Mouse (Mus musculus) MEL (cell line): ENCODE data around the gene Tmed8. TPM values are rescaled to one million over a fixed set of nuclear protein-coding genes. Genes with fewer than 3 reads are reported as not detected.

ENCODE experiments used
- DNase-seq: peaks from one replicate; pipeline ENCODE4 v3.0.0; 2011; ENCODE audit warnings: low read depth, low spot score
- H3K27ac ChIP-seq: 2 replicates; pipeline ENCODE4 v1.5.1; 2012; ENCODE audit warnings: low read depth, mild to moderate bottlenecking, control low read depth, low read length, moderate library complexity; ENCODE audit not compliant: control insufficient read depth
- H3K27me3 ChIP-seq, 2 experiments: fragments of 150-350 bp in 1 of 2; sonication (generic) in 1 of 2; 2 replicates each; pipeline ENCODE4 v1.6.1; 2012; ENCODE audit warnings: low read length in 2 of 2, mild to moderate bottlenecking in 2 of 2, improper control_type of control experiment in 1 of 2, moderate library complexity in 1 of 2; ENCODE audit not compliant: insufficient read depth in 2 of 2, control insufficient read depth in 1 of 2
- H3K36me3 ChIP-seq, 2 experiments: 2 replicates each; pipeline ENCODE4 v1.6.1; 2012 to 2014; ENCODE audit warnings: low read length in 2 of 2, improper control_type of control experiment in 1 of 2, inconsistent platforms in 1 of 2, mild to moderate bottlenecking in 1 of 2; ENCODE audit not compliant: insufficient read depth in 2 of 2, control insufficient read depth in 1 of 2
- H3K4me1 ChIP-seq, 2 experiments: fragments of 150-350 bp in 1 of 2; sonication (generic) in 1 of 2; 2 replicates each; pipeline ENCODE4 v1.6.1; 2012; ENCODE audit warnings: low read length in 2 of 2, improper control_type of control experiment in 1 of 2, mild to moderate bottlenecking in 1 of 2; ENCODE audit not compliant: insufficient read depth in 2 of 2, control insufficient read depth in 1 of 2
- H3K4me3 ChIP-seq, 2 experiments: fragments of 150-350 bp in 1 of 2; sonication (generic) in 1 of 2; 2 replicates each; pipeline ENCODE4 v1.5.1; 2012; ENCODE audit warnings: low read depth in 2 of 2, low read length in 2 of 2, mild to moderate bottlenecking in 2 of 2, moderate library complexity in 2 of 2, control low read depth in 1 of 2, improper control_type of control experiment in 1 of 2; ENCODE audit not compliant: control insufficient read depth in 1 of 2, insufficient read depth in 1 of 2
- H3K79me2 ChIP-seq: 2 replicates; pipeline ENCODE4 v1.6.1; 2012; ENCODE audit warnings: mild to moderate bottlenecking, low read length, moderate library complexity; ENCODE audit not compliant: control insufficient read depth, poor library complexity, insufficient read depth
- H3K9ac ChIP-seq: 2 replicates; pipeline ENCODE4 v1.6.1; 2012; ENCODE audit warnings: low read depth, mild to moderate bottlenecking, control low read depth, low read length, moderate library complexity; ENCODE audit not compliant: control insufficient read depth, poor library complexity, severe bottlenecking
- H3K9me3 ChIP-seq: fragments of 150-350 bp; sonication (generic); replicated peaks from 2 replicates; pipeline ENCODE4 v1.6.1; 2012; ENCODE audit warnings: mild to moderate bottlenecking, low read length, improper control_type of control experiment, moderate library complexity; ENCODE audit not compliant: insufficient read depth
- BHLHE40 ChIP-seq: IDR thresholded peaks from 2 replicates; pipeline ENCODE4 v1.6.1; 2012; ENCODE audit warnings: low read depth, mild to moderate bottlenecking, inconsistent platforms, low read length, improper control_type of control experiment, borderline replicate concordance
- CTCF ChIP-seq, 3 experiments: IDR thresholded peaks in 2 of 3; conservative IDR thresholded peaks in 1 of 3; 2 replicates each; pipeline ENCODE4 v1.5.1; 2011 to 2012; ENCODE audit warnings: low read length in 3 of 3, low read depth in 2 of 3, mild to moderate bottlenecking in 2 of 3, improper control_type of control experiment in 1 of 3, inconsistent platforms in 1 of 3, mixed read lengths in 1 of 3, moderate library complexity in 1 of 3; ENCODE audit not compliant: control insufficient read depth in 1 of 3, insufficient read depth in 1 of 3, poor library complexity in 1 of 3, severe bottlenecking in 1 of 3
- E2F4 ChIP-seq: IDR thresholded peaks from 2 replicates; pipeline ENCODE4 v1.6.1; 2011; ENCODE audit warnings: low read depth, low read length, improper control_type of control experiment, borderline replicate concordance
- ELF1 ChIP-seq: IDR thresholded peaks from 2 replicates; pipeline ENCODE4 v1.6.1; 2014; ENCODE audit warnings: low read depth, mild to moderate bottlenecking, inconsistent platforms, low read length, improper control_type of control experiment, moderate library complexity
- EP300 ChIP-seq, 2 experiments: IDR thresholded peaks; 2 replicates each; pipeline ENCODE4 v1.6.1; 2011; ENCODE audit warnings: improper control_type of control experiment in 2 of 2, low read length in 2 of 2, low read depth in 1 of 2, mild to moderate bottlenecking in 1 of 2
- GABPA ChIP-seq: IDR thresholded peaks from 2 replicates; pipeline ENCODE4 v1.6.1; 2012; ENCODE audit warnings: low read depth, mild to moderate bottlenecking, inconsistent platforms, low read length, improper control_type of control experiment, moderate library complexity
- JUND ChIP-seq: IDR thresholded peaks from 2 replicates; pipeline ENCODE4 v1.6.1; 2011; ENCODE audit warnings: low read depth, mild to moderate bottlenecking, improper control_type of control experiment, low read length
- MAFK ChIP-seq: IDR thresholded peaks from 2 replicates; pipeline ENCODE4 v1.6.1; 2011; ENCODE audit warnings: low read depth, mild to moderate bottlenecking, low read length, improper control_type of control experiment, borderline replicate concordance
- MAX ChIP-seq: IDR thresholded peaks from 2 replicates; pipeline ENCODE4 v1.6.1; 2011; ENCODE audit warnings: low read length, improper control_type of control experiment
- MYB ChIP-seq: IDR thresholded peaks from 2 replicates; pipeline ENCODE4 v1.6.1; 2011; ENCODE audit warnings: mild to moderate bottlenecking, low read depth, low read length, improper control_type of control experiment
- NRF1 ChIP-seq: IDR thresholded peaks from 2 replicates; pipeline ENCODE4 v1.6.1; 2014; ENCODE audit warnings: low read depth, mild to moderate bottlenecking, inconsistent platforms, low read length, improper control_type of control experiment, moderate library complexity; ENCODE audit not compliant: poor library complexity, insufficient read depth, severe bottlenecking
- POLR2A ChIP-seq, 2 experiments: IDR thresholded peaks; 2 replicates each; pipeline ENCODE4 v1.6.1; 2011 to 2012; ENCODE audit warnings: low read length in 2 of 2, mild to moderate bottlenecking in 2 of 2, control low read depth in 1 of 2, improper control_type of control experiment in 1 of 2, low read depth in 1 of 2, moderate library complexity in 1 of 2; ENCODE audit not compliant: control insufficient read depth in 1 of 2, insufficient read depth in 1 of 2, poor library complexity in 1 of 2
- POLR2AphosphoS2 ChIP-seq: IDR thresholded peaks from 2 replicates; pipeline ENCODE4 v1.6.1; 2011; ENCODE audit warnings: low read length, improper control_type of control experiment
- POLR2AphosphoS5 ChIP-seq: IDR thresholded peaks from 2 replicates; pipeline ENCODE4 v1.6.1; 2012; ENCODE audit warnings: low read depth, borderline replicate concordance, mild to moderate bottlenecking, inconsistent platforms, low read length, moderate library complexity, mixed read lengths
- TBP ChIP-seq: IDR thresholded peaks from 2 replicates; pipeline ENCODE4 v1.8.0; 2011; ENCODE audit warnings: low read depth, low read length, improper control_type of control experiment
- UBTF ChIP-seq: IDR thresholded peaks from 2 replicates; pipeline ENCODE4 v1.6.1; 2012; ENCODE audit warnings: low read depth, mild to moderate bottlenecking, inconsistent platforms, low read length, improper control_type of control experiment, moderate library complexity, borderline replicate concordance; ENCODE audit not compliant: insufficient read depth
- ZC3H11A ChIP-seq: IDR thresholded peaks from 2 replicates; pipeline ENCODE4 v1.6.1; 2012; ENCODE audit warnings: low read depth, mild to moderate bottlenecking, inconsistent platforms, low read length, improper control_type of control experiment
- ZKSCAN1 ChIP-seq: IDR thresholded peaks from 2 replicates; pipeline ENCODE4 v1.6.1; 2012; ENCODE audit warnings: low read depth, mild to moderate bottlenecking, inconsistent platforms, low read length, improper control_type of control experiment, moderate library complexity
- ZMIZ1 ChIP-seq: IDR thresholded peaks from 2 replicates; pipeline ENCODE4 v1.6.1; 2012; ENCODE audit warnings: low read depth, mild to moderate bottlenecking, inconsistent platforms, low read length, improper control_type of control experiment, moderate library complexity
- ZNF384 ChIP-seq: IDR thresholded peaks from 2 replicates; pipeline ENCODE4 v1.6.1; 2012; ENCODE audit warnings: low read depth, mild to moderate bottlenecking, inconsistent platforms, low read length, improper control_type of control experiment
- polyA plus RNA-seq, 2 experiments: library from polyadenylated mRNA; stranded (reverse) in 1 of 2; unstranded in 1 of 2; fragments of >175 nt in 1 of 2; fragments of >200 nt in 1 of 2; gene quantifications; 2 replicates each; pipeline versions ENCODE4 v1.2.1 to v1.2.4; 2012; ENCODE audit warnings: low replicate concordance in 2 of 2, low read depth in 1 of 2; ENCODE audit not compliant: insufficient read length in 2 of 2, insufficient read depth in 1 of 2, missing spikeins in 1 of 2
- total RNA-seq: library from RNA; depleted of rRNA; stranded (reverse); fragments of 300-350 nt; gene quantifications from 2 replicates; pipeline ENCODE4 v1.2.3, GENCODE M21; 2012

Tmed8 gene
- total and polyA plus RNA-seq, 3 experiments = 5.0 to 6.9 TPM; not detected in 1

DNA sequence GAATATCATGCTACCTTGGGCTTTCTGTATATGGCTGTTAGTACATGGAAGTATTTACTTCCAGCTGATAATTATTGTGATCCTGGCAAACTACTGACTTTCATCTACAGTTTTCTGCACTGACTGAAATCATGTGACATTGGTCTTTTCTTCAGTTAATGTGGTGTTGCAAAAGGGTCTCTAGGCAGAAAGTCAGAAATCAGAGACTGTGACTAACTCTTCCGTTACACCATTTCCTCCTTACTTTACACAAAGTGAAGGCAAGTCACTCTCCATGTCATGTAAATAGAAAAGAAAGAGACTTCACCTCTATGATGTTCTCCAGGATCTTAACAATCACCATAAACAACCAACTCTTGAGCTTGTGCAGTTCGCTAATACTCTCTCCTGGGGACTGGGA lies 29.4 kb upstream of the Tmed8 start:
- H3K27me3 ChIP-seq = no peaks in the 10 kb centered on the region
- TF ChIP-seq ZMIZ1 (no peak), ELF1 (no peak), POLR2AphosphoS5 (no peak), ZC3H11A (no peak), CTCF (IDR thresholded peaks at IDR 0.05 in 2 of 3, conservative IDR thresholded peaks at IDR 0.05 in 1 of 3; ENCODE audit: control insufficient read depth in 1 of 3, insufficient read depth in 1 of 3, low read depth in 2 of 3, low read length in 3 of 3, poor library complexity in 1 of 3, severe bottlenecking in 1 of 3) (no peak), UBTF (no peak), TBP (no peak), MYB (no peak), ZKSCAN1 (no peak), JUND (no peak), NRF1 (no peak)
- peaks cover 0 to 7% of the 10 kb centered on the region in 2 experiments; a peak in 2 of 4 replicates for H3K36me3 ChIP-seq
- DNase-seq = no peak
- no peak overlapping the region for H3K9ac ChIP-seq
- H3K27ac ChIP-seq = no peak overlapping the region
- H3K9me3 ChIP-seq = no peaks in the 10 kb centered on the region
- H3K79me2 ChIP-seq = no peaks in the 10 kb centered on the region
- no peak overlapping the region for H3K4me3 ChIP-seq
- peaks cover 2 to 12% of the 10 kb centered on the region in 2 experiments; a peak in 3 of 4 replicates for H3K4me1 ChIP-seq

DNA sequence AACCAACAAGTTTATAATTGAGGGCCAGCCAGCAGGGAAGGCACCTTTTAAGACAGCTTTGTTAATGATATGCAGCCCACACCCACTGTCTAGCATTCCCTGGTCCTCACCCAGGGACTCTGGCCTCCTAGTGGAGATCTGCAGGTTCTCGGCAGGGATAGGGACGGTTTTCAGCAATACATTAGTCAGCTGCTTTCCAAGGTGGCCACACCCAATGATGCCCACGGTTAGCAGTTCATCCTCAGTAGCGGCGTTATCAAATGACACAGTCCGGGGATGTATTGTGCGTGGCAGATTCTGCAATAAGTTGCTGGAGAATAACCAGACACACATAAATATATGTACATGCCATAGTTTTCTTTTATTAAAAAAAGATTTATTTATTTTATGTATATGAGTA lies 26.5 kb upstream of the Tmed8 start:
- no peak overlapping the region for H3K4me3 ChIP-seq
- no peak for DNase-seq
- no peaks in the 10 kb centered on the region for H3K27me3 ChIP-seq
- H3K9me3 ChIP-seq = no peaks in the 10 kb centered on the region
- no peaks in the 10 kb centered on the region for H3K79me2 ChIP-seq
- H3K27ac ChIP-seq = no peak overlapping the region
- peaks cover 0 to 7% of the 10 kb centered on the region in 2 experiments; a peak in 2 of 4 replicates for H3K36me3 ChIP-seq
- H3K9ac ChIP-seq = no peak overlapping the region
- no peak for TF ChIP-seq TBP
- no peak for TF ChIP-seq POLR2A (IDR thresholded peaks at IDR 0.05; ENCODE audit: control insufficient read depth in 1 of 2, insufficient read depth in 1 of 2, low read depth in 1 of 2, low read length in 2 of 2, poor library complexity in 1 of 2)
- TF ChIP-seq BHLHE40 = no peak
- TF ChIP-seq ZKSCAN1 = no peak
- no peak for TF ChIP-seq NRF1
- TF ChIP-seq GABPA = no peak
- TF ChIP-seq E2F4 = no peak
- TF ChIP-seq POLR2AphosphoS2 = no peak
- no peak for TF ChIP-seq MAFK
- no peak for TF ChIP-seq ZMIZ1
- no peak for TF ChIP-seq EP300 (IDR thresholded peaks at IDR 0.05; ENCODE audit: low read depth in 1 of 2, low read length in 2 of 2)
- no peak for TF ChIP-seq MAX
- no peak for TF ChIP-seq ZNF384
- TF ChIP-seq CTCF (IDR thresholded peaks at IDR 0.05 in 2 of 3, conservative IDR thresholded peaks at IDR 0.05 in 1 of 3; ENCODE audit: control insufficient read depth in 1 of 3, insufficient read depth in 1 of 3, low read depth in 2 of 3, low read length in 3 of 3, poor library complexity in 1 of 3, severe bottlenecking in 1 of 3) = no peak
- TF ChIP-seq, all 39 proteins: peak for 0
- peaks cover 2 to 12% of the 10 kb centered on the region in 2 experiments; a peak in 3 of 4 replicates for H3K4me1 ChIP-seq
